Mouse (Mus musculus): ENCODE data around the gene Ifngr2. TPM values are rescaled to one million over a fixed set of nuclear protein-coding genes. Genes with fewer than 3 reads are reported as not detected.

The Ifngr2 gene
- polyA plus RNA-seq, 2 experiments, result 23.0 to 45.4 TPM

DNA sequence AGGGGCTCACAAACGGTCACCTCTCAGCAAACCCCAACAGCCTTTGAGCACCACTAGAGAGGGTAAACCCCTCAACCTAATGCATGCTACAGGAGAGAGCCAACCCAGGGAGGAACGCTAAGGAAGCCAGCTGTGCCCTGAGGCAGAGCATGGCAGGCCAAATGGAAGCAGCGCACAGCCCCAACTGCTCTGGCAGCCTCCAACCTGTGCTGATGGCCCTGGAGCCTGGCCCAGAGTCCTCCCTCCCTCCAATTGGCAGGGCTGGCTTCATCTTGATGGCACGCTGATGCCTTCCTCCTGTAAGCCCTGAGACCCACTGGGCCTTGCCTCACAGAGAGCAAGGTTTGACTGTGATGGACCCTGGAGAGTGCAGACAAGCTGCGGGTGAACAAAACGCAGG, 48.2 kb downstream of the Ifngr2 start:
- 77% methylated on average over 6 of the region's 6 CpGs for WGBS
- Histone ChIP-seq H3K4me2 (replicated peaks; ENCODE audit: low read depth, low read length, severe bottlenecking) (no peak overlapping the region), H3K4me3 (replicated peaks; ENCODE audit: low read length) (no peak overlapping the region), H3K9ac (ENCODE audit: low read depth, low read length, severe bottlenecking) (no peak overlapping the region), H3K4me1 (ENCODE audit: control insufficient read depth, insufficient read depth, low read length) (peaks cover 3% of the 10 kb centered on the region; the same call in 1 of the 2 replicates), H3K36me3 (ENCODE audit: control insufficient read depth, insufficient read depth, low read length) (no peaks in the 10 kb centered on the region), H3K9me3 (ENCODE audit: control insufficient read depth, low read length) (no peaks in the 10 kb centered on the region), H3K27ac (replicated peaks; ENCODE audit: low read depth, low read length) (no peak overlapping the region), H3K27me3 (ENCODE audit: control insufficient read depth, insufficient read depth, low read length) (no peaks in the 10 kb centered on the region)
- ATAC-seq (ENCODE audit: low FRiP score, low read depth) (no peak), DNase-seq (ENCODE audit: low spot score) (no peak)
- TF ChIP-seq POLR2A (IDR thresholded peaks at IDR 0.05; ENCODE audit: borderline replicate concordance, extremely low read depth, insufficient read depth, insufficient read length), result no peak

GRCm38 (mm10) chr16:91596397-91596778, 49.5 kb downstream of the Ifngr2 start:
- Histone ChIP-seq H3K9ac (ENCODE audit: low read depth, low read length, severe bottlenecking) (0 out of 2 replicates have a peak overlapping the region, but pooled peaks have one; percentile 76), H3K27me3 (ENCODE audit: control insufficient read depth, insufficient read depth, low read length) (no peaks in the 10 kb centered on the region), H3K4me2 (replicated peaks; ENCODE audit: low read depth, low read length, severe bottlenecking) (peak overlapping the region; percentile 90), H3K36me3 (ENCODE audit: control insufficient read depth, insufficient read depth, low read length) (no peaks in the 10 kb centered on the region), H3K4me3 (replicated peaks; ENCODE audit: low read length) (peak overlapping the region; percentile 81), H3K9me3 (ENCODE audit: control insufficient read depth, low read length) (no peaks in the 10 kb centered on the region), H3K27ac (replicated peaks; ENCODE audit: low read depth, low read length) (no peak overlapping the region), H3K4me1 (ENCODE audit: control insufficient read depth, insufficient read depth, low read length) (peaks cover 3% of the 10 kb centered on the region; the same call in 1 of the 2 replicates)
- TF ChIP-seq POLR2A (IDR thresholded peaks at IDR 0.05; ENCODE audit: borderline replicate concordance, extremely low read depth, insufficient read depth, insufficient read length), result no peak
- ATAC-seq (ENCODE audit: low FRiP score, low read depth) (no peak), DNase-seq (ENCODE audit: low spot score) (no peak)
- 16% methylated on average over 9 of the region's 9 CpGs for WGBS

DNA sequence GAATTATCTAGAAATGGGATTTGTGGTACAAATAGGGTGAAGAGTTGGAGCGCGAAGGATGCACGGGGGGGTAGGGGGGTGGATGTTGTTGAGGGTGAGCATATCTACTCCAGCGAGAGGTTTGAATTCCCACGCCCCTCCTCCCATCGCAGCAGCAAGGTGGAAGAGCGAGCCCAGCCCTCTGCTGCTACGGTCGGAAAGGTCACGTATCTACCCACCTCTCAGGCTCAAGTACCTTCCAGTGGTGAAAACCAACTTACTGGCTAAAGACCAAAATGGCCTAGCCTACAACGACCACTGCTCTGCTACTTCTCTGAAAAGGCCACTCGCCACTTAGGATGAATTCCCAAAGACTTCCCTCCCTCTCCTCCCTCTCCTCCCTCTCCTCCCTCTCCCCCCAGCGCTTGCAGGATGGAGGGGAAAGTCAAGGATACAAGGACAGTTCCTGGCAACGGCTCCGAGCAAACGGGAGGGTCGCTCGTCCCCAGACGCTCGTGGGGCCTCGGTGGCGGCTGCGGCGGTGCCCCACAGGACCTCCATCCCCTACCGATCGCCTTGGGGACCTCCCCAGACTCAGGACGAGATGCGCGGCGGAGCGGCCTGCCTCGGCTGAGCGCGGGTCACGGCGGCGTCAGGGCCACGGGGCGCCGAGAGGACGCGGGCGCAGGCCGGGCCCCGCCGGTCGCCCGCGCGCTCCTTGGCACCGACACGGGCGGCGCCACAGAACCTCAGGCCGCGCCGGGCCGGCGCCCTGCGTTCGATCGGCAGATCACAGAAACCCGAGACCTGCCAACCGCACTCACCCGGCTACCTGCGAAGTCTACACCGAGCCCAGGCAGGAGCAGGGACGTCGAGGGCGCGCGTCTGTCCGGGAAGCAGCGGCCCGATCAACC, 50.2 kb downstream of the Ifngr2 start:
- no peaks in the 10 kb centered on the region for H3K36me3 ChIP-seq (ENCODE audit: control insufficient read depth, insufficient read depth, low read length)
- WGBS, result under 1% methylated on average over 40 of the region's 75 CpGs
- H3K9me3 ChIP-seq (ENCODE audit: control insufficient read depth, low read length), result no peaks in the 10 kb centered on the region
- no peak for DNase-seq (ENCODE audit: low spot score)
- peak overlapping the region; percentile 90 for H3K4me2 ChIP-seq (replicated peaks; ENCODE audit: low read depth, low read length, severe bottlenecking)
- H3K9ac ChIP-seq (ENCODE audit: low read depth, low read length, severe bottlenecking), result peak overlapping the region; percentile 76
- no peaks in the 10 kb centered on the region for H3K27me3 ChIP-seq (ENCODE audit: control insufficient read depth, insufficient read depth, low read length)
- TF ChIP-seq POLR2A (IDR thresholded peaks at IDR 0.05; ENCODE audit: borderline replicate concordance, extremely low read depth, insufficient read depth, insufficient read length), result no peak
- no peak overlapping the region; the same call in 1 of the 2 replicates for H3K27ac ChIP-seq (replicated peaks; ENCODE audit: low read depth, low read length)
- no peak; the same call in 1 of the 2 replicates for ATAC-seq (ENCODE audit: low FRiP score, low read depth)
- peaks cover 3% of the 10 kb centered on the region; the same call in 1 of the 2 replicates for H3K4me1 ChIP-seq (ENCODE audit: control insufficient read depth, insufficient read depth, low read length)
- peak overlapping the region; percentile 81 for H3K4me3 ChIP-seq (replicated peaks; ENCODE audit: low read length)

DNA sequence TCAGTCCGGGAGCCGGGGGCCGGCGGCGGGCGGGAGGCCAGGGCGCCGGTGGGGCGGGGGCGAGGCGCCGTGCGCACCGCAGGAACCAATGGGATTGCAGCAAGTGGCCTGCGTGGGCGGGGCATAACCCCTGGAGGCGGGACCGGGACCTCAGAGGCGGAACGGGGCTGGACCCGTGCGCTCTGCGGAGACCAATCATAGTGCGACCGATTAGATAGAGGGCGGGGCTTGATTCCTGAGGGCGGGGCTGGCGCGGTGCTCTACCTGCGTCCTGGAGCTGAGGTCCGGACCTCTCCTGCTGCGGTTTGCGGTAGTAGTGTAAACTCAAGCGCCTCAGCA, 50.8 kb downstream of the Ifngr2 start, which contains the start of gene Tmem50b:
Tmem50b (minus strand) TSS at position 129 of the 339 bp plus-strand sequence.
- no peak for TF ChIP-seq POLR2A (IDR thresholded peaks at IDR 0.05; ENCODE audit: borderline replicate concordance, extremely low read depth, insufficient read depth, insufficient read length)
- Histone ChIP-seq H3K9me3 (ENCODE audit: control insufficient read depth, low read length) (no peaks in the 10 kb centered on the region), H3K27ac (replicated peaks; ENCODE audit: low read depth, low read length) (no peak within 1 kb of the TSS; the same call in 1 of the 2 replicates), H3K4me1 (ENCODE audit: control insufficient read depth, insufficient read depth, low read length) (peaks cover 3% of the 10 kb centered on the region; the same call in 1 of the 2 replicates), H3K4me3 (replicated peaks; ENCODE audit: low read length) (peak within 1 kb of the TSS; percentile 81), H3K36me3 (ENCODE audit: control insufficient read depth, insufficient read depth, low read length) (no peaks in the 10 kb centered on the region), H3K27me3 (ENCODE audit: control insufficient read depth, insufficient read depth, low read length) (no peaks in the 10 kb centered on the region), H3K9ac (ENCODE audit: low read depth, low read length, severe bottlenecking) (peak within 1 kb of the TSS; percentile 76), H3K4me2 (replicated peaks; ENCODE audit: low read depth, low read length, severe bottlenecking) (peak within 1 kb of the TSS; percentile 90)
- ATAC-seq (ENCODE audit: low FRiP score, low read depth) (peak; percentile 100), DNase-seq (ENCODE audit: low spot score) (peak; percentile 97)
- 0% methylated on average over 8 of the region's 34 CpGs for WGBS

DNA sequence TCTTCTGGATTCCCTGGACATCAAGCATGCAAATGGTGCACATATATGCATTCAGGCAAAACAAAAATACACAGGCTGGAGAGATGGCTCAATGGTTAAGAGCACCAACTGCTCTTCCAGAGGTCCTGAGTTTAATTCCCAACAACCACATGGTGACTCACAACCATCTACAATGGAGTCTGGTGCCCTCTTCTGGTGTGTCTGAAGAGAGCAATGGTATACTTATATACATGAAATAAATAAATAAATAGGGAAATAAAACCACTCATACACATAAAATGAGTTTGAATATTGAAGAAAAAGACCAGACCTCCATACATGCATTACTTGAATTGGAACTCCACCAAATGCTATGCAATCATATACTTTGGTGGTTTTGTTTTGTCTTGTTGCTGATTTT, 52.4 kb downstream of the Ifngr2 start:
- no peak overlapping the region for H3K9ac ChIP-seq (ENCODE audit: low read depth, low read length, severe bottlenecking)
- peaks cover 3% of the 10 kb centered on the region; the same call in 1 of the 2 replicates for H3K4me1 ChIP-seq (ENCODE audit: control insufficient read depth, insufficient read depth, low read length)
- ATAC-seq (ENCODE audit: low FRiP score, low read depth) (no peak), DNase-seq (ENCODE audit: low spot score) (no peak)
- no peak overlapping the region for H3K27ac ChIP-seq (replicated peaks; ENCODE audit: low read depth, low read length)
- no peak for TF ChIP-seq POLR2A (IDR thresholded peaks at IDR 0.05; ENCODE audit: borderline replicate concordance, extremely low read depth, insufficient read depth, insufficient read length)
- H3K36me3 ChIP-seq (ENCODE audit: control insufficient read depth, insufficient read depth, low read length), result no peaks in the 10 kb centered on the region
- H3K27me3 ChIP-seq (ENCODE audit: control insufficient read depth, insufficient read depth, low read length), result no peaks in the 10 kb centered on the region
- H3K9me3 ChIP-seq (ENCODE audit: control insufficient read depth, low read length), result no peaks in the 10 kb centered on the region
- H3K4me3 ChIP-seq (replicated peaks; ENCODE audit: low read length), result no peak overlapping the region
- H3K4me2 ChIP-seq (replicated peaks; ENCODE audit: low read depth, low read length, severe bottlenecking), result no peak overlapping the region

All from limb, embryonic 14.5 days (tissue).